Mouse (Mus musculus): Measurements from ENCODE around the gene Dclk1. TPM values are rescaled to one million over a fixed set of nuclear protein-coding genes. Genes with fewer than 3 reads are reported as not detected.
"Not testable (repeated sequence)": the region's sequence is repeated elsewhere in the genome, so short reads cannot be mapped to it uniquely, and the experiment has no call there.

Gene Dclk1
- polyA plus RNA-seq (2015; fragmentation: Nextera tagmentation; extraction: Ambion mirVana), result 12.3 and 15.3 TPM in 2 replicates

GRCm38 (mm10) chr3:55241730-55242421, at the start of gene Dclk1:
Gene Dclk1, plus strand, starts transcription at chr3:55242364.
- H3K36me3 ChIP-seq, result no peaks in the 10 kb centered on the region
- H3K9me3 ChIP-seq, result no peaks in the 10 kb centered on the region
- ATAC-seq, result peak; percentile 38
- peak within 1 kb of the TSS; percentile 50 for H3K4me3 ChIP-seq (replicated peaks)
- H3K9ac ChIP-seq, result peak within 1 kb of the TSS; percentile 50
- 47% methylated on average over 10 of the region's 10 CpGs for WGBS
- peak within 1 kb of the TSS; percentile 44; the same call in 1 of the 2 replicates for H3K27ac ChIP-seq
- peaks cover 12% of the 10 kb centered on the region for H3K4me1 ChIP-seq (replicated peaks)
- H3K4me2 ChIP-seq (replicated peaks), result peak within 1 kb of the TSS; percentile 94
- peaks cover 16% of the 10 kb centered on the region for H3K27me3 ChIP-seq (replicated peaks)

DNA sequence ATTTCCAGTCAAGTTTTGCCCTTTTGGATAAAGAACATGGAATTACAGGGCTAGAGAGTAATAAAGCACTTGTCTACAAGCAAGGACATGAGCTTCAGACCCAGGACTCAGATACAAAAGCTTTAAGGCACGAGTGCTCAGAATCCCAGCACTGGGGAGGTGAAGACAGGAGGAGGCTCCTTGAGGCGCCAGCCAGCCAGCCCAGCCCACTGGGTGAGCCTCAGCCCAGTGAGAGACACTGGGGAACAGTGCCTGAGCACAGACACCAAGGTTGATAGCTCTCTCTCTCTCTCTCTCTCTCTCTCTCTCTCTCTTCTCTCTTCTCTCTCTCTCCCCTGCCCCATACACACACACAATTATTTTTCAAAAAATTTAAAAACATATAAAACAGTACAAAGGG, 48.8 kb upstream of the Dclk1 start:
- no peak overlapping the region for H3K4me2 ChIP-seq (replicated peaks)
- no peaks in the 10 kb centered on the region for H3K9me3 ChIP-seq
- no peaks in the 10 kb centered on the region for H3K27me3 ChIP-seq (replicated peaks)
- ATAC-seq, result no peak
- H3K27ac ChIP-seq, result no peak overlapping the region
- no peak overlapping the region for H3K9ac ChIP-seq
- H3K4me1 ChIP-seq (replicated peaks), result no peaks in the 10 kb centered on the region
- 53% methylated on average over 2 of the region's 2 CpGs for WGBS
- H3K4me3 ChIP-seq (replicated peaks), result no peak overlapping the region
- H3K36me3 ChIP-seq, result no peaks in the 10 kb centered on the region

DNA sequence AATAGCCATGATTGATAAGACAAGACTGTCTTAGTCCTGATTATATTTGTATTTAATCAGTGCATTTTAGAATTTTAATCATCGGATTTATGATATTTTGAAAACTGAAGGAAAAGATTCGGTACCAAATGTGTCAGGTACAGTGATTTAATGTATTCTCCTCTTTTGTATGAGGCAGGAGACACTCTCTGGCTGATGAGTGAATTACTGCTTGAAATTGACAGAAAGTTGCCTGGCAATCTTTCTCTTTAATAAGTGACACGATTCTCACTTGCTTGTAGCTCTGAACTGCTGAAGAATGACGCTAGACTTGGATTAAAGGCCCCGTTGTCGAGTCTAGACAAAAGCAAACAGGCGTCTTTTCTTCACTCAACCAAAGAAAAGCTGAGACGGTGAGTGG, 47.4 kb upstream of the Dclk1 start:
- Histone ChIP-seq H3K4me2 (replicated peaks) (no peak overlapping the region), H3K9me3 (no peaks in the 10 kb centered on the region), H3K4me3 (replicated peaks) (no peak overlapping the region), H3K27me3 (replicated peaks) (no peaks in the 10 kb centered on the region), H3K4me1 (replicated peaks) (no peaks in the 10 kb centered on the region), H3K27ac (no peak overlapping the region), H3K9ac (no peak overlapping the region), H3K36me3 (no peaks in the 10 kb centered on the region)
- 85% methylated on average over 8 of the region's 8 CpGs for WGBS
- no peak for ATAC-seq

DNA sequence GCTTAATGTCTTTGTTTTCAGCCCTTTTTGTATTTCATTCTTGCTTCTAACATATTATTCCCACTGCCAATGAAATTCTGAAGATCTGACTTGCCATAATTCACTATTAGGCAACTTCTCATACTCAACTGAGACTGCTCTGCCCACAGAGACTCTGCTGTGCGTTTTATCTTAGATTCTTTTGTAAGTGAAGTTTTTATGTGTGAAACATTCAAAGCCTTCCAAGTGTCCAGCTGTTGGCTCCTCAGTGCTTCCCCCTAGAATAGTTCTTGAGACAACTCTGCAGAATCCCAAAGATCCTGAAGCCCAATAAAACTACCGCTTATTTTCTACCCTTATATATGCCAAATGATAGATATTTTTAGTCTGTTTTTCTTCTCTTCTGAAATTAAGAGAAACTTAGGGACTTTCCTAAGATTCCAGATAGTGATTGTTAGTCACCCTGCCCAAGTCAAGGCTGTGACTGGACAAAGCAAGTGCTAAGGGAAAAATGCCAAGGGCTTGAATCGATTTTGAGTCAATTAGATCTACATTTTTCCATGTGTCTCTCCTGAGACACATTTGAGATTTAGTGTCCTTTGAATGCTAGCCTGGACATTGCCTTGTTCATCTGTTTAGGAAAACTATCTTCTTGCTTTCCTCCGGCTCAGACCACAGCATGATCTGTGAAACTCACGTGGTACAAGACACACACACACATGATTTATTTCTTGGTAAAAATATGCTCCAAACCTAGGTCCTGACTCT, 46.4 kb upstream of the Dclk1 start:
- Histone ChIP-seq H3K4me1 (replicated peaks) (no peaks in the 10 kb centered on the region), H3K9ac (no peak overlapping the region), H3K36me3 (no peaks in the 10 kb centered on the region), H3K27me3 (replicated peaks) (no peaks in the 10 kb centered on the region), H3K27ac (no peak overlapping the region), H3K4me2 (replicated peaks) (no peak overlapping the region), H3K9me3 (no peaks in the 10 kb centered on the region), H3K4me3 (replicated peaks) (no peak overlapping the region)
- no peak for ATAC-seq
- WGBS, result 64% methylated on average over 5 of the region's 5 CpGs

- H3K4me3 ChIP-seq (replicated peaks), result no peak overlapping the region
- no peaks in the 10 kb centered on the region for H3K4me1 ChIP-seq (replicated peaks)
- H3K9me3 ChIP-seq, result no peaks in the 10 kb centered on the region
- 56% methylated on average over 2 of the region's 2 CpGs for WGBS
- H3K27ac ChIP-seq, result no peak overlapping the region
- no peak overlapping the region for H3K4me2 ChIP-seq (replicated peaks)
- no peak for ATAC-seq
- H3K9ac ChIP-seq, result no peak overlapping the region
- H3K36me3 ChIP-seq, result no peaks in the 10 kb centered on the region
- no peaks in the 10 kb centered on the region for H3K27me3 ChIP-seq (replicated peaks)
Measured at GRCm38 (mm10) chr3:55196328-55196710, 45.8 kb upstream of the Dclk1 start.

DNA sequence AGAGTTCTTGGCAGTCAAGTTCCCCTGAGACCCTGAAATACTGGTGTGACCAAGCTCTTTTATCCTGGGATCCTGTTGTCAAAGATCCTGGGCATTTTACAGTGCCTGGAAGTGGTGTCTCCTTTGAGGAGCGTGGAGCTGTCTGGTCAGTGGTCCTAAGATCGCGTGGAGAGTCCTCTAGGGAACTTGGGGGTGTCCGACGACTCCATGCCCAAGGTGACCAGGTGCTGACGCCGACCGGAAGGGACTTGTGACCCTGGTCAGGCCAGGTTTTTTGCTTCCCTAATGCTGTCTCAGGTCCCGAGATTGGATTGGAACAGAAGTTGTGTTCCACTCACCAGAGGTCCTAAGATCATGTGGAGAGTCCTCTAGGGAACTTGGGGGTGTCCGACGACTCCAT, 38.5 kb upstream of the Dclk1 start:
- 92% methylated on average over 11 of the region's 11 CpGs for WGBS
- H3K4me1 ChIP-seq (replicated peaks); H3K27ac ChIP-seq; H3K9me3 ChIP-seq; ATAC-seq; H3K9ac ChIP-seq; H3K4me2 ChIP-seq (replicated peaks); H3K36me3 ChIP-seq; H3K27me3 ChIP-seq (replicated peaks); H3K4me3 ChIP-seq (replicated peaks): not testable (repeated sequence)

GRCm38 (mm10) chr3:55206413-55206812, 35.8 kb upstream of the Dclk1 start:
- Histone ChIP-seq H3K9ac (no peak overlapping the region), H3K4me2 (replicated peaks) (no peak overlapping the region), H3K4me3 (replicated peaks) (no peak overlapping the region), H3K27me3 (replicated peaks) (no peaks in the 10 kb centered on the region), H3K27ac (no peak overlapping the region), H3K4me1 (replicated peaks) (no peaks in the 10 kb centered on the region), H3K9me3 (no peaks in the 10 kb centered on the region), H3K36me3 (no peaks in the 10 kb centered on the region)
- no peak for ATAC-seq
- WGBS, result 95% methylated on average over 2 of the region's 2 CpGs

GRCm38 (mm10) chr3:55207665-55208064, 34.5 kb upstream of the Dclk1 start:
- ATAC-seq, result no peak
- H3K4me3 ChIP-seq (replicated peaks), result no peak overlapping the region
- H3K9ac ChIP-seq, result no peak overlapping the region
- WGBS, result 61% methylated on average over 6 of the region's 6 CpGs
- no peak overlapping the region for H3K4me2 ChIP-seq (replicated peaks)
- H3K36me3 ChIP-seq, result no peaks in the 10 kb centered on the region
- no peaks in the 10 kb centered on the region for H3K4me1 ChIP-seq (replicated peaks)
- no peak overlapping the region for H3K27ac ChIP-seq
- H3K9me3 ChIP-seq, result no peaks in the 10 kb centered on the region
- no peaks in the 10 kb centered on the region for H3K27me3 ChIP-seq (replicated peaks)

DNA sequence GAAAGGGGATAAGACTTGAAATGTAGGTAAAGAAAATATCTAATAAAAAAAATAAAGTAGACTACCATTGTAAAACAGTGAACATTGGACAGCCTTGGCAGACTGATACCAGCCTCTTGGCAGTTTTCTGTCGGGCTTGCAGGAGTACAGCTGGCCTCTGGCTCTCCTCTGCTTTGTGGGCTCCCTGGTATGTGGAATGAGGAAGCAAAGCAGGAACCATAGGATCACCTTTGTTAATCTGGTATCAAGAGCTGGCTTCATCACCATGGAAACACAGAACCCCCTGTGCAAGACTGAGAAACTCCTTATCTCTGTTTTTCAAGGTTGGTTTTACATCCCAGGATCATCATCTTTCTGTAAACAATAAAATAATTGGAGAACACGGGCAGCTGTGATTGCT, 29.9 kb upstream of the Dclk1 start:
- no peaks in the 10 kb centered on the region for H3K4me1 ChIP-seq (replicated peaks)
- 23% methylated on average over 2 of the region's 2 CpGs for WGBS
- H3K27ac ChIP-seq, result no peak overlapping the region
- ATAC-seq, result no peak
- H3K4me2 ChIP-seq (replicated peaks), result no peak overlapping the region
- H3K9ac ChIP-seq, result no peak overlapping the region
- no peak overlapping the region for H3K4me3 ChIP-seq (replicated peaks)
- no peaks in the 10 kb centered on the region for H3K9me3 ChIP-seq
- H3K36me3 ChIP-seq, result no peaks in the 10 kb centered on the region
- no peaks in the 10 kb centered on the region for H3K27me3 ChIP-seq (replicated peaks)

DNA sequence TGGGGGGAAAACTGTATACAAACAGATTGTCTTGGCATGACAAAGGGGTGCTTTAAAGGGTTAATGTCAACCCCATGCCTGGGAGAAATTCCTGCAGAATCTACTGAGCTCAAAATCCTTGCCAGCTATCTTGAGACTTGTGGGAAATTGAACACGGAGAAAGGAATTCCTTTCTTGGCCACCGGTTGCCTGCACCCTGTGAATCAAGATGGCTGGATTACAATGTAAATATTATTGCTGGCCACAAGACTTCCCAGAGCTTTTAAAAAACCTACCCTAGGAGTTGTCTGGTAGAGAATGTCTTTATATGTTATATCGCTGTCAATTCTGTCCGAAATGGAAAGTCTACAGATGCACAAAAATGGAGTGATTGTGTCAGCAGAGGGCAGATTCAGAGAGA, 28.4 kb upstream of the Dclk1 start:
- Histone ChIP-seq H3K9ac (no peak overlapping the region), H3K4me3 (replicated peaks) (no peak overlapping the region), H3K27me3 (replicated peaks) (no peaks in the 10 kb centered on the region), H3K27ac (no peak overlapping the region), H3K9me3 (no peaks in the 10 kb centered on the region), H3K4me2 (replicated peaks) (no peak overlapping the region), H3K36me3 (no peaks in the 10 kb centered on the region), H3K4me1 (replicated peaks) (no peaks in the 10 kb centered on the region)
- ATAC-seq, result no peak
- 48% methylated on average over 4 of the region's 4 CpGs for WGBS

GRCm38 (mm10) chr3:55214413-55214812, 27.8 kb upstream of the Dclk1 start:
- H3K4me1 ChIP-seq (replicated peaks), result no peaks in the 10 kb centered on the region
- no peaks in the 10 kb centered on the region for H3K36me3 ChIP-seq
- H3K27me3 ChIP-seq (replicated peaks), result no peaks in the 10 kb centered on the region
- no peak overlapping the region for H3K4me2 ChIP-seq (replicated peaks)
- no peak for ATAC-seq
- H3K4me3 ChIP-seq (replicated peaks), result no peak overlapping the region
- 64% methylated on average over 6 of the region's 6 CpGs for WGBS
- no peak overlapping the region for H3K27ac ChIP-seq
- no peaks in the 10 kb centered on the region for H3K9me3 ChIP-seq
- no peak overlapping the region for H3K9ac ChIP-seq

- Histone ChIP-seq H3K36me3 (no peaks in the 10 kb centered on the region), H3K4me1 (replicated peaks) (no peaks in the 10 kb centered on the region; the same call in 1 of the 2 replicates), H3K9ac (no peak overlapping the region), H3K27ac (no peak overlapping the region), H3K4me3 (replicated peaks) (no peak overlapping the region), H3K27me3 (replicated peaks) (no peaks in the 10 kb centered on the region), H3K9me3 (no peaks in the 10 kb centered on the region), H3K4me2 (replicated peaks) (no peak overlapping the region)
- ATAC-seq, result no peak
- 87% methylated on average over 2 of the region's 2 CpGs for WGBS
Measured at GRCm38 (mm10) chr3:55222502-55222901, 19.7 kb upstream of the Dclk1 start.

GRCm38 (mm10) chr3:55223862-55224261, 18.3 kb upstream of the Dclk1 start:
- Histone ChIP-seq H3K9me3 (no peaks in the 10 kb centered on the region), H3K36me3 (no peaks in the 10 kb centered on the region), H3K9ac (no peak overlapping the region), H3K27me3 (replicated peaks) (no peaks in the 10 kb centered on the region), H3K4me1 (replicated peaks) (no peaks in the 10 kb centered on the region; the same call in 1 of the 2 replicates), H3K27ac (no peak overlapping the region), H3K4me2 (replicated peaks) (no peak overlapping the region), H3K4me3 (replicated peaks) (no peak overlapping the region)
- no peak for ATAC-seq
- 72% methylated on average over 3 of the region's 3 CpGs for WGBS
